ENCODE assay signal across 15 mouse cellular contexts in genomic region chr9:111220551-111221080, GRCm38 (mm10).
"Had no signal": no experiment of that assay in that cellular context is flagged by ENCODE, and none has a peak within 500 bp of the region (broad histone marks: within the 10 kb centered on the region; RNA-seq: fewer than 3 reads in every experiment).

No protein-coding gene starts in this region.

- H3K27me3 ChIP-seq: kidney, embryonic 15.5 days; limb, embryonic 15.5 days; liver, embryonic 12.5 days; lung, embryonic 15.5 days; midbrain, embryonic 13.5 days; neural tube, embryonic 12.5 days; stomach, embryonic 15.5 days had no signal

- H3K4me3 ChIP-seq: kidney, embryonic 15.5 days; limb, embryonic 15.5 days; liver, embryonic 12.5 days; lung, embryonic 15.5 days; midbrain, embryonic 13.5 days; neural tube, embryonic 12.5 days; stomach, embryonic 15.5 days had no signal

- H3K4me1 ChIP-seq: kidney, embryonic 15.5 days; limb, embryonic 15.5 days; liver, embryonic 12.5 days; lung, embryonic 15.5 days; midbrain, embryonic 13.5 days; neural tube, embryonic 12.5 days; stomach, embryonic 15.5 days had no signal

- DNase-seq: kidney, adult 2 months; kidney, postnatal 14 days; lung, postnatal 14 days; right cerebral cortex, adult 18-20 months; right cerebral cortex, postnatal 25 days; thymus, postnatal 36 days had no signal

- H3K27ac ChIP-seq: kidney, embryonic 15.5 days; limb, embryonic 15.5 days; liver, embryonic 12.5 days; lung, embryonic 15.5 days; macrophage; midbrain, embryonic 13.5 days; neural tube, embryonic 12.5 days; stomach, embryonic 15.5 days had no signal

- ATAC-seq: intestine, embryonic 16.5 days; liver, embryonic 12.5 days; midbrain, embryonic 13.5 days had no signal
